Mouse (Mus musculus) bone marrow macrophage, adult 2 months (primary cell): ENCODE data around the gene Plcg1.

ENCODE experiments used
- CTCF ChIP-seq: IDR thresholded peaks from 2 replicates; pipeline ENCODE4 v1.5.1; 2012; ENCODE audit warnings: low read depth, mild to moderate bottlenecking, low read length, moderate library complexity
- POLR2A ChIP-seq: IDR thresholded peaks from 2 replicates; pipeline ENCODE4 v1.6.1; 2012; ENCODE audit warnings: mild to moderate bottlenecking, low read depth, low read length, borderline replicate concordance

- TF ChIP-seq CTCF: no peak
- TF ChIP-seq POLR2A: no peak
Observed at GRCm38 (mm10) chr2:160718811-160719210, 12.3 kb upstream of the Plcg1 start.
